Mouse (Mus musculus) olfactory bulb, adult 2 months (tissue): ENCODE results near the gene Efna2.

ENCODE experiments used
- CTCF ChIP-seq: fragments of 200-500 bp; IDR thresholded peaks from 2 replicates; pipeline ENCODE4 v1.5.1; 2012; ENCODE audit warnings: low read depth, mild to moderate bottlenecking, low read length, moderate library complexity; ENCODE audit not compliant: insufficient read depth
- POLR2A ChIP-seq: fragments of 200-500 bp; IDR thresholded peaks from 2 replicates; pipeline ENCODE4 v1.6.1; 2012; ENCODE audit warnings: mild to moderate bottlenecking, low read depth, low read length, moderate library complexity; ENCODE audit not compliant: insufficient read depth

DNA sequence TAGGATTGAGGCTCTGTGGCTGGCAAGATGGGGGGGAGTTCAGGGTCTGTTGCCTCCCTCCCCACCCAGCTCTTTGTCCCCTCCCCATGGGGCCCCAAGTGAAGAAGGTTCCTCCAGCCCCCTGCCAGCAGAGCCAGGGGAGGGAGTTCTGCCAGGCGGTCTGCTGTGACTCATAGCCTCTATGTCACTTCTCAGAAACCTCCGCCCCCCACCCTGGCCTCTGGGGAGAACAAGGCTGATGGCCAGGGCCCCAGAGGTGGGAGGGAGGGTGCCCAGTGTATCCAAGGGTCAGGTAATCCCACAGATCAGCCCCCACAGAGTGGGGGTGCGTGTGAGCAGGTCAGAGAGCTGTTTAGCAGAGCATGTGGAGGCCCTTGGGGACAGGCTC lies 26.4 kb upstream of the Efna2 start:
- TF ChIP-seq CTCF (no peak), POLR2A (no peak)
